Mouse (Mus musculus): ENCODE results near the gene Gm21834. TPM values are rescaled to one million over a fixed set of nuclear protein-coding genes. Genes with fewer than 3 reads are reported as not detected.

The Gm21834 gene
- not detected for total RNA-seq (2021)

DNA sequence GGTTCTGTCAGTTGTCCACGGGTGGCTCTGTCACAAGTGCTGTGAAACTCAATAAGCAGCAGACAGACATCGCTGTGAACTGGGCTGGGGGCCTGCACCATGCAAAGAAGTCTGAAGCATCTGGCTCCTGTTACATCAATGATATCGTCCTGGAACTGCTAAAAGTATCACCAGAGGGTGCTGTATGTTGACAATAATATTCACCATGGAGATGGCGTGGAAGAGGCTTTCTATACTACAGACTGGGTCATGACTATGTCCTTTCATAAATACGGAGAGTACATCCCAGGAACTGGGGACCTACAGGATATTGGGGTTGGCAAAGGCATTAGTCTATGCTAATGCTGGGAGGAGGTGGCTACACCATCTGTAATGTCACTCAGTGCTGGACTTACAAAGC, at the start of gene Gm21834:
TSS of gene Gm21834 (minus strand) at position 101 of the 400 bp plus-strand sequence.
- DNase-seq = no peak

DNA sequence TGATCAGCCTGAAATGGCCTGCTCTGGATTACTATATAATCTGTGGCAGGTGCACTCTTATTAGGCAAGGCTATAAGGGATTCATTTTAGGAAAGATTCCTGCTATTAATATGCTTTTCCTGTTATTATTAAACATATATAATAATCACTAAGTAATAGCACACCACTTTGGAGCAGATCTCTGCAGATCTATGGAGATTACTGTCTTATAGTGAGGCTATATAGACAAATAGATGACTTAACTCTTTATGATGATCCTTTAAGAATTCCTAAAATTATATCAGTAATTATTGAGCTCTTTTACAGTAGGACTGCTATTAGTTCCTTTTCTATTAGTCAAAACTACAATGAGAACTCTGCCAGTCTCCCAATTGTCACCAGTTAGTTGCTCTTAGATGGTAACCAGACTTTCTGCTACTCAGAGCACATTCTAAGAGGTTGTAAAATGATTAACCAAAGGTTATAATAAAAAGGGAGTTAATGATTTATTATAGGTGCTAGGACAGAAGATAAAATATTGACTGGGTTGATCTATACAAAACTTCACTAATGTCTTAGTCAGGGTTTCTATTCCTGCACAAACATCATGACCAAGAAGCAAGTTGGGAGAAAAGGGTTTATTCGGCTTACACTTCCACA, 46.3 kb upstream of the Gm21834 start:
- no peak for DNase-seq

DNA sequence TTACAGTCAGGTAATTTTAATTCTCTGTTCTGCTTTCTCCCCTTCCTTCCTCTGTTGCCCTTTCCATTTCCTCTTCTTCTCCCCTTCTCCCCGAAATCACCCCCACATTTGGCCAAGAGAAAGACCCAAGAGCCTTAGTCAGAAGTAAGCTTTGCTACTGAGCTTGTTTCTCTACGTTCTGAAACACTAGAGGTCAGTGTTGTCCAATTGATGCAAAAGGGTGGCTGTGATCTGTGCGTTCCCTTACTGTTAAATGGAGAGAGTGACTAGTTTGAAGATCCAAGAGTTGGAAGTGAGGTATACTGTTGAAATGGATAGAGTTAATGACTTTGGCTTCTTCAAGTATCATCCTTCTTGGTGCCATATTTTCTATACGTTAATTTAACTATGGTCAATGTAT, 28.9 kb upstream of the Gm21834 start:
- peak in 1 of 2 experiments; percentile 18 for DNase-seq

DNA sequence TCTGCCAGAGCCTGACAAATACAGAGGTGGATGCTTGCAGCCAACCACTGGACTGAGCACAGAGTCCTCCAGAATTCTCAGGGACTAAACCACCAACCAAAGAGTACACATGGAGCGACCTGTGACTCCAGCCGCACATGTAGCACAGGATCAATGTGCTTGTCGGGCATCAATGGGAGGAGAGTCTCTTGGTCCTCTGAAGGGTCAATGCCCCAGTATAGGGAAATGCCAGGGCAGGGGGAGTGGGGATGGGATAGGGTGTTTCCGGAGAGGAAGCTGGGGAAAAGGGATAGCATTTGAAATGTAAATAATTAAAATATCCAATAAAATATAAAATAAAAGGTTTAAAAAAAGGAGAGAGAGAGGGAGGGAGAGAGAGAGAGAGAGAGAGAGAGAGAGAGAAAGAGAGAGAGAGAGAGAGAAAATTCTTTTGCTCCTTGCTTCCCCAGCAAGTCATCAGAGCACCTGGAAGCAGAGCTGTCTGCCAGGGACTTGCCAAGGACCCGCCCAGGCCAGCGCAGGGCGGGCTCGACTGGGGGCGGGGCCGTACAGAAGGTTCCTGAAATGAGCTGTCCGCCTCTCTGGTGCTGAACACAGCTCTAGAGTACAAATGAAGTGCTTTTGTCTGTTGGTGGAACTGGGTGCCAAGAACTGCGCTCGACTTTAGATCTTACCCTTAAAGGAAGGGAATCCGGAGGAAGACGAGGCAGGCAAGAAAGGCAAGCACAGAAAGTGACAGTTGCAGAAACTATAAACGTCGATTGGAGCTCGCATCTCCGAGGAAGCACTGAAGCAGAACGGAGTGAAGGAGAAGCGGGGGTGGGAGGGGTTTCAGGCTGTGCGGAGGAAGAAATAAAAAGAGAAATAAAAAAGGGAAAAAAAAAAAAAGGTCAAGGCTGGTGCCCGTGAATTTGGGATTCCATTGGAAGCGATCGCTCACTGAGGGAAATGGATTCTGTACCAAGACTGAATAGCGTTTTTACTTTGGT, 26.9 kb upstream of the Gm21834 start, which contains the start of gene Cntnap5c:
TSS of gene Cntnap5c (plus strand) at position 949 of the 989 bp plus-strand sequence.
- DNase-seq = peak; percentile 53

DNA sequence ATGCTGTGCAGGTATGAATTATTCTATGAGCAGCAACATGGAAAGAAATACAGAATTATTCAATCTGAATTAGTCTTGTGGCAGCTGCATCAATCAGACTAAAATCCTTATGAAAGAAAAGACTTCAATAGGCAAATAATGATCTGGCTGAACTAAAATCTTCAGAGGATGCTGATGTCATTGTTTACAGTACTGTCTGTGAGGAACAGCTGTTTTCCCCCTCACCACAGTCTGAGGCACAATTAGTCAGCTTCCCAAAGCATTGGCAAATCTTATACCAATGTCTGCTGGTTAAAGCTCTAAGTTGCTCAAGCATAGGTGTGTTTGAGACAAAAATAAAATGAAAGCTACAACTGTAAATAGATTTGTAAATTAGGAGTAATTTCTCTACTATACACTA, 25.3 kb upstream of the Gm21834 start:
- no peak for DNase-seq

- DNase-seq = no peak
Measured at GRCm38 (mm10) chr17:57758033-57758432, 16.0 kb upstream of the Gm21834 start.

DNA sequence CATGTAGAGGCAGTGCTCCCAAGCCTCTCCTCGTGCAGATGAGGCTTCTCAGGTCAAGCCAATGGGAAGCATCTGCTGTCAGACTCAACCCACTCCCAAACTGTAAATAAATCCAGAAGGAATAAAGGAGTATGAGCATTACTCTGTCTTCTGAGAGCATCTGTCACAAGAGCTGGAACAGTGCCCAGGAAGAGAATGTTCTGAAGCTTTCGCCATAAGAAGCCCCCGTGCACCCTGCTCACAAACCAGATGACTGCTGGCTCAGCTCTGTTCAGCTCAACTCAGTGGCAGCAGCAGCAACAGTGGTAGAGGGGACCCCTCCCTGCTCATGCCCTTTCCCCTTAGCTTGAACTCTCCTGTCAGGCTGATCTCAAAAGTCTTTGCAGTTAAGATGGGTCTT, 47.2 kb downstream of the Gm21834 start:
- peak; percentile 56 to 61 for DNase-seq

Other genes with a start within 250 kb of the Gm21834 start
- gene Vmn2r120, start 196.7 kb downstream of the Gm21834 start, total RNA-seq (2021) = under 1 TPM; 0.05 to 0.07 TPM
- 10 to 100 TPM; 23.3 to 24.3 TPM for gene Cntnap5c, start 27.4 kb upstream of the Gm21834 start, total RNA-seq (2021)